Mouse (Mus musculus) layer of hippocampus, adult 11-12 months (tissue): ENCODE results near the gene Nbdy.
A peak's percentile ranks its signal among the peaks of the same experiment; 100 is the strongest.

Experiments used
- DNase-seq: peaks from one replicate; pipeline ENCODE4 v3.0.0; 2022; ENCODE audit warnings: low spot score

Nbdy gene

DNA sequence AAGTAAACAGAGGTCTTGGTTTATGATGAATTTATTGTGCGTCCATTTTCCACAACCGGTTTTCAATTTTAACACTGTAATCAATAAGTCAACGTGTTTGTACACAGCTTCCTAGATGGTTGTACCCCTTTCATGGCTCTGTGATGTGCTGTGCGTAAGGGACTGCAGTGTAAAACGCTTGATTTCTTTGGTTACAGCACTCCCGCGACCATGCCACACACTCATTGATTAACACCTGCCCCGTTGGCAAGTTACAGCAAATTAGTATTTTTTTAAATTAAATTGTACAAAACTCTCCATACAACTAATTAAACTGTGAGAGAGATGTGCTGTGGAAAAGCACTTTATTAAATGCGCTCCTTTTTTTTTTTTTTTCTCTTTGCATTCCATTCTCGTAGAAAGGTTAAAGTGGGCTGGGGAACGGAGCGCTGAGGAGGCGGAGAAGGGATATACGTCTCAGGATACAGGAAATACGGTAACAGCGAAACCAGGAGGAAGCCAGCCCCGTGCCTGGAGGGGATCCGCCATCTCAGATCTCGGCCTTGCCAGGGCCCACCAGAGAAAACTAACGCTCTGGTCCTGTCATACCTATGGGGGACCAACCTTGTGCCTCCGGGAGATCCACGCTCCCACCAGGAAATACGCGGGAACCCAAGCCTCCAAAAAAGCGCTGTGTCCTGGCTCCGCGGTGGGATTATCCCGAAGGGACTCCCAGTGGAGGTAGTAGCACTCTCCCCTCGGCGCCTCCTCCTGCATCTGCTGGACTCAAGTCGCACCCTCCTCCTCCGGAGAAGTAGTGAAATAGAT, at the start of gene Nbdy:
TSS of gene Nbdy (plus strand) at position 481 of the 807 bp plus-strand sequence.
- DNase-seq = peak; percentile 44

DNA sequence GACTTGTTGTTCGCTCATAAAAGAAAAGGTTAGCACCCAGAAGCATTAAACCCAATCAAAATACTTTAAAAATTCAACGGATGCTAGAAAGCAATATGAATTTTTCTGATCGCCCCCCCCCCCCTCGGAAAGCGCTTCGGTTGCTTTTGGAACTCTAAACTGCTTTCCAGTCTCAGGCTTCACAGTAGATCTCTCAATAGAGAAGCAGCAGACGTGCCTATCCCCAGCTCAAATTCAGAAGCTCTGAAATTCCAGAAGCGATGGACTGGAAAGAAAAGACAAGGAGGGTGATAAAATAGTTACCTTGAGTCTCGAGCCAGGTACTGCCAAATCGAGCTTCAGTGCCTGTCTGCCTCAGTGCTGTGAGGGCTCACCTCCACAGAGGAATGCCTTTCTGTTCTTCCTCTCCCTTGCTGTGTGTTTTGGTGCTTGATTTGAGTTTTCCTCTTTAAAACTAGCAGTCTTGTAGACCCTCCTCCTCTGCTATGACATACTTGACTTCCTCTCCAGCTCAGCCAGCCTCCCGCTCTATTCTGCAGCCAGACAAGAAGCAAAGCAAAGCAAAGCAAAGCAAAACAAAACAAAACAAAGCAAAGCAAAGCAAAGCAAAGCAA, 27.5 kb upstream of the Nbdy start, which contains the start of gene Kctd12b:
TSS of gene Kctd12b (minus strand) at position 610 of the 614 bp plus-strand sequence.
- no peak for DNase-seq

DNA sequence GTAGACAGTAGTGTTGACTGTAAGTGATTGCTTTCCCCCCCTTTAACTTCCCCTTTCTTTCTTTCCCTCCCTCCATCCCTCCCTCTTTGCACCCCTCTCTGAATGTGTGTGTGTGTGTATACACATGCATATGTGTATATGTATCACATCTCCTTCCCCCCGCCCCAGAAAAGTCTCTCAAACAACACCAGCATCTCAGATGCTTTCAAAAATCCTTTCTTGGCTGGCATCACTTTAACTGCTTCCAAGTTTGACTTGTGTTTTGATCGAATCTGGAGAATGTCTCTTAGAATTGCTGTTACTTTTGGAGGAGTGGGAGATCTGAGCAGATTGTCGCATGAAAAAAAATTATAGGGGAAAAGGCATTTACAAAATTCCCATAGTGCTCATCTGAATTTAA, 22.9 kb upstream of the Nbdy start:
- no peak for DNase-seq

DNA sequence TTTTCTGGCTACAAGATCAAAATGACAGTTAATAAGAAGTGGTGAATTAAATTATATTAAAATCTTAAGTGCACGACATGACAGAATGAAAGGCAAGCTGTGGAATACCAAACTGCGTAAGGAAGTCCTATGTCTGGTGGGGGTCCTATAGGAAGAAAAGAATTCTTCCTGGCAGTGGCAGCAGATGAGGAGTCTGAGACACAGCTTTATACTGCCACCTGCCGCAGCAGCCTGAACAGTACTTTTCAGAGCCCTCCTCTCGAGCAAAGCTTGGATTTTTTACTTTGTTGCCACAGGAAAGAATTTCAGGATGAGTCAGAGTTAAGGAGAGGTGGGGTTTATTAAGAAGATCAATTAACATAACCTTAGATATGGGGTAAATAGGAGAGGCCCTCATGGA, 15.7 kb upstream of the Nbdy start:
- no peak for DNase-seq

DNA sequence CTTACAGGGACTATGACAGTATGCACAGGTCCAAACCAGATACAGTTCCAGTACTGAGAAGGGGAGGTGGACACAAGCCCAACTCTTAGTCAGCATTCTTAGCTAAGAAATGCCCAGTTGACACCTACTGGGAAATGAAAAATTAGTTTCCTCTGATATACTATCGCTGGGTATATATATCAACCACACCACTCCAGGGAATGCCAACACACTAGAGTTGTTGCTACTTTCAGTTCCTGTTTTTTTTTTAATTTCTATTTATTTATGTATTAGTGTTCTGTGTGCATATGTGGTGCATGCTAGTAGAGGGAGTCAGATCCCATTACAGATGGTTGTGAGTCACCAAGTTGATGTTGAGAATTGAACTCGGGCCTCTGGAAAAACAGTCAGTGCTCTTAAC, 6.7 kb upstream of the Nbdy start:
- no peak for DNase-seq

DNA sequence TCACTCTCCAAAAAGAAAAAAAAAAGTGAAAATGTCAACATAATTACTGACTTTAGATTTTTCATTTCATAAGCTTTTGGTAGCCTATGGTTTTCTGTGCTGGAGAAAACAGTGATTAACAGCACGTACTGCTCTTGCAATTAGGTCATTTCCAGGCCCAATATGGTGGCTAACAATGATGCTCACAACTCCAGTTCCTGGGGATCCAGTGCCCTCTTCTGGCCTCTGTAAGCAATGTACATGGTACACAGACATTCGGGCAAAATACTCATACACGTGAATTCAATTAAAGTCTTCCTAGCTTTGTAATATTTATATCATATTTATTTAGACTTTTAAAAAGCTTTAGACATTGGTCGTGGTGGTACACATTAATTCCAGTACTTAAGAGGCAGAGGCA, 3.8 kb upstream of the Nbdy start:
- peak; percentile 4 for DNase-seq

DNA sequence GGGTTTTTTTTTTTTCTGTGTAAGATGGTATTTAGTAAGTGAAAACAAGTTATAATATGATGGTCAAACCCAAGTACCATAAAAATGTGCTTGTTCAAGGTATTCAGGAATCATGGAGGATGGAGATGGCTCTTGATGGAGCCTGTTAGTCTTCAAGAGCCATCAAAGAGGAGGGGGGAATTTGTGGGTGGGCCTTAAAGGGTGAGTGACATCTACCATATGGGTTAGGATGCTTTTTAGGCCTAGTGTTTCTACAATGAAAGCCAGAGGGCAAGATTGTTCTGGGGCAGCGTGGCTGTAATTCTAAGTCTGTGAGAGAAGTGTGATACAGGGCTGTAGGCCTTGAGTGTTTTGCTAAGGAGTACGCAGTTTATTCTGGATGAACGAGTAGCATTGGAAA, 1.0 kb downstream of the Nbdy start:
- DNase-seq = no peak

DNA sequence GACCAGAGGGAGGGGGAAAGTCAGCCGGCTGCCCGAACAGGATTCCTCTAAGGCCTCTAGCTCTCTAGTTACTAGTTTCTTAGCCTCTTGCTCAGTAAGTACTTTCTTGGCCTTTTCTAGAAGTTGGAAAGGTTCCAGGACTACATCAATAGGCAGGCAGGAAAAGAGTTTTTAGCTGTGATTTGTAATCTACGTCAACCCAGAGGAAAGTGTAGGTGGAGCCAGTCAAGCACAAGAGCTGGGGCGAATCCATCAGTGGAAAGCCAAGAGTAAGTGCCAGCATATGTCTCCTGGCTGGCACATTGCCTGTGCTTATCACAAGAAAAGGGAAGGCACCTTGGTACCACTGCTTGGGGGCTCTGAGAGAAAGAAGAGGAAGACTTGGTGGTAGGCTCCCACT, 12.3 kb downstream of the Nbdy start:
- no peak for DNase-seq

DNA sequence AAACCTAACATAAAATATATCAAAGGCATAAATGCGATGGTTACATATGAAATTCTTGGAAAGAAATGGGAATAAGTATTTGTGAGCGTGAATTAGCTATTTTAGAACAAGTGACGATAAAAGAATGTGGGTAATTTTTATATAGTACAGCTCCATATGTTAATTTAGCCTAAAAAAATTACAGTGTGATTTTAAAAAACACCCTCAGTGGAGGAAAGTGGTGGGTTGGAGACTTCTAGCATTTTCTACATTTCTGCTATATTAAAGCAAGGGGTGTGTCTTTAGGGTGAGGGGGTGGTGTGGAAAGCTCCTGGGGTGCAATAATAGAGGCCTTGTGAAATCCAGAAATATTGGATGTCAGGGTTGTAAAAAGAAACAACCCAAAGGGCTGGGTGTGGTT, 19.1 kb downstream of the Nbdy start:
- no peak for DNase-seq

DNA sequence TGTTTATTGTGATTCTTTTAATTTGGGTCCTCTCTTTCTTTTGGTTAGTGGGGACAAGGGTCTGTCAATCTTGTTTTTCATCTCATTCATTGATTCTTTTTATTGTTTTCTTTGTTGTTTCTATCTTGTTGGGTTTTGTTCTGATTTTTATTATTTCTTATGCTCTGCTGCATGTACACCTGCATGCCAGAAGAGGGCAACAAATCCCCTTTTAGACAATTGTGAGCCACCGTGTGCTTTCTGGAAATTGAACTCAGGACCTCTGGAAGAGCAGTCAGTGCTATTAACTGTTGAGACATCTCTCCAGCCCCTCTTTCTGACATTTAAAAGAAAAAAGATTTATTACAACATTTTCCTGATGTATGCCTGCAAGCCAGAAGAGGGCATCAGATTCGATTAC, 25.8 kb downstream of the Nbdy start:
- no peak for DNase-seq
